Mouse (Mus musculus) CH12.LX (cell line): ENCODE measurements at regions not wholly inside any gene's neighbourhood (a gene's known extent, or its start where the extent isn't known, plus 50 kb on each side); places are given as distances from the start of the nearest gene placed in this dataset.

Experiments
- DNase-seq: peaks from one replicate; pipeline ENCODE4 v3.0.0-alpha.2; 2013; ENCODE audit errors: extremely low read depth
- H3K27ac ChIP-seq: 2 replicates; pipeline ENCODE4 v1.5.1; 2012; ENCODE audit warnings: low read depth, mild to moderate bottlenecking, control low read depth, moderate library complexity; ENCODE audit not compliant: insufficient read depth
- H3K27me3 ChIP-seq: replicated peaks from 2 replicates; pipeline ENCODE3; 2012; ENCODE audit warnings: inconsistent platforms
- H3K36me3 ChIP-seq, 2 experiments: replicated peaks in 1 of 2; 2 replicates each; pipeline versions ENCODE3 to v1.6.1; 2012; ENCODE audit warnings: inconsistent platforms in 1 of 2, low read length in 1 of 2, mild to moderate bottlenecking in 1 of 2, mixed read lengths in 1 of 2, moderate library complexity in 1 of 2; ENCODE audit not compliant: control insufficient read depth in 1 of 2, insufficient read depth in 1 of 2
- H3K4me1 ChIP-seq, 2 experiments: 2 replicates each; pipeline ENCODE4 v1.6.1; 2012; ENCODE audit warnings: inconsistent platforms in 1 of 2, moderate library complexity in 1 of 2; ENCODE audit not compliant: insufficient read depth in 2 of 2, control insufficient read depth in 1 of 2
- H3K4me2 ChIP-seq: 2 replicates; pipeline ENCODE4 v1.6.1; 2012; ENCODE audit warnings: low read depth, mild to moderate bottlenecking, control low read depth; ENCODE audit not compliant: poor library complexity, insufficient read depth, severe bottlenecking
- H3K4me3 ChIP-seq, 3 experiments: fragments of 150-350 bp in 1 of 3; sonication (generic) in 1 of 3; replicated peaks in 1 of 3; 2 replicates each; pipeline versions ENCODE3 to v1.5.1; 2011 to 2012; ENCODE audit warnings: low read depth in 2 of 3, low read length in 2 of 3, mild to moderate bottlenecking in 2 of 3, moderate library complexity in 2 of 3, control low read depth in 1 of 3, improper control_type of control experiment in 1 of 3, inconsistent platforms in 1 of 3, mixed read lengths in 1 of 3; ENCODE audit not compliant: poor library complexity in 1 of 3
- H3K79me2 ChIP-seq: replicated peaks from 2 replicates; pipeline ENCODE4 v1.6.1; 2012; ENCODE audit warnings: mild to moderate bottlenecking, moderate library complexity; ENCODE audit not compliant: control insufficient read depth, poor library complexity, insufficient read depth, severe bottlenecking; ENCODE audit errors: extremely low read depth
- H3K9ac ChIP-seq: 2 replicates; pipeline ENCODE4 v1.6.1; 2012; ENCODE audit warnings: low read depth, mild to moderate bottlenecking, control low read depth, moderate library complexity; ENCODE audit not compliant: insufficient read depth
- H3K9me3 ChIP-seq: replicated peaks from 2 replicates; pipeline ENCODE3; 2012; ENCODE audit warnings: low read length, inconsistent platforms, mixed read lengths
- CHD1 ChIP-seq: IDR thresholded peaks from 2 replicates; pipeline ENCODE4 v1.6.1; 2012; ENCODE audit warnings: low read depth, low read length, improper control_type of control experiment, inconsistent platforms
- CHD2 ChIP-seq: IDR thresholded peaks from 2 replicates; pipeline ENCODE4 v1.6.1; 2011; ENCODE audit warnings: low read length, improper control_type of control experiment
- CTCF ChIP-seq, 2 experiments: IDR thresholded peaks in 1 of 2; conservative IDR thresholded peaks in 1 of 2; 2 replicates each; pipeline ENCODE4 v1.5.1; 2011 to 2012; ENCODE audit warnings: low read depth in 2 of 2, low read length in 2 of 2, improper control_type of control experiment in 1 of 2, inconsistent platforms in 1 of 2, mild to moderate bottlenecking in 1 of 2, moderate library complexity in 1 of 2
- ELF1 ChIP-seq: IDR thresholded peaks from 2 replicates; pipeline ENCODE4 v1.6.1; 2014; ENCODE audit warnings: low read depth, mild to moderate bottlenecking, inconsistent platforms, low read length, improper control_type of control experiment
- ETS1 ChIP-seq: conservative IDR thresholded peaks from 2 replicates; pipeline ENCODE4 v1.6.1; 2012; ENCODE audit warnings: low read depth, mild to moderate bottlenecking, inconsistent platforms, low read length, improper control_type of control experiment, moderate library complexity
- GABPA ChIP-seq: IDR thresholded peaks from 2 replicates; pipeline ENCODE4 v1.6.1; 2012; ENCODE audit warnings: low read depth, low read length, improper control_type of control experiment, inconsistent platforms; ENCODE audit not compliant: insufficient replicate concordance
- JUN ChIP-seq: IDR thresholded peaks from 2 replicates; pipeline ENCODE4 v1.6.1; 2011; ENCODE audit warnings: low read depth, mild to moderate bottlenecking, low read length, improper control_type of control experiment, moderate library complexity; ENCODE audit not compliant: insufficient read depth
- KAT2A ChIP-seq: IDR thresholded peaks from 2 replicates; pipeline ENCODE4 v1.6.1; 2012; ENCODE audit warnings: low read length, improper control_type of control experiment, inconsistent platforms; ENCODE audit not compliant: insufficient replicate concordance
- MAX ChIP-seq: IDR thresholded peaks from 2 replicates; pipeline ENCODE4 v1.6.1; 2011; ENCODE audit warnings: low read length, improper control_type of control experiment
- PAX5 ChIP-seq: IDR thresholded peaks from 2 replicates; pipeline ENCODE4 v1.6.1; 2012; ENCODE audit warnings: low read length, inconsistent platforms, mixed read lengths
- POLR2AphosphoS2 ChIP-seq: IDR thresholded peaks from 2 replicates; pipeline ENCODE4 v1.6.1; 2011; ENCODE audit warnings: low read depth, low read length, improper control_type of control experiment
- RCOR1 ChIP-seq: conservative IDR thresholded peaks from 2 replicates; pipeline ENCODE4 v1.6.1; 2012; ENCODE audit warnings: low read depth, mild to moderate bottlenecking, inconsistent platforms, low read length, improper control_type of control experiment
- SMC3 ChIP-seq: IDR thresholded peaks from 2 replicates; pipeline ENCODE4 v1.6.1; 2011; ENCODE audit warnings: low read depth, low read length, improper control_type of control experiment
- TBP ChIP-seq: conservative IDR thresholded peaks from 2 replicates; pipeline ENCODE4 v1.6.1; 2011; ENCODE audit warnings: low read depth, low read length, improper control_type of control experiment
- TCF12 ChIP-seq: IDR thresholded peaks from 2 replicates; pipeline ENCODE4 v1.6.1; 2014; ENCODE audit warnings: low read depth, mild to moderate bottlenecking, inconsistent platforms, low read length, improper control_type of control experiment
- USF2 ChIP-seq: conservative IDR thresholded peaks from 2 replicates; pipeline ENCODE4 v1.6.1; 2011; ENCODE audit warnings: low read depth, low read length, improper control_type of control experiment
- ZMIZ1 ChIP-seq: IDR thresholded peaks from 2 replicates; pipeline ENCODE4 v1.6.1; 2012; ENCODE audit warnings: low read depth, mild to moderate bottlenecking, inconsistent platforms, low read length, improper control_type of control experiment
- ZNF384 ChIP-seq: IDR thresholded peaks from 2 replicates; pipeline ENCODE4 v1.6.1; 2012; ENCODE audit warnings: low read depth, low read length, improper control_type of control experiment, inconsistent platforms
- dilution Hi-C: fragments of 300-500 bp; cut with MboI; formaldehyde crosslinking; loops from 2 replicates; pipeline ENCODE4 v1.14.3; 2020; ENCODE audit warnings: low sequenced_read_pairs; ENCODE audit not compliant: extremely low pct_unique_long_range_greater_than_20kb, extremely low pct_ligation_motif_present
- in situ Hi-C: fragments of 300-500 bp; cut with MboI; formaldehyde crosslinking; loops from 3 replicates; pipeline ENCODE4 v1.14.3; 2019; ENCODE audit warnings: low sequenced_read_pairs, low pct_ligation_motif_present, low pct_unique_long_range_greater_than_20kb, mixed read lengths

GRCm38 (mm10) chrX:167152611-167153010 is 56.5 kb downstream of the Tmsb4x start:
- no peak for DNase-seq
- Histone ChIP-seq H3K27me3 (no peaks in the 10 kb centered on the region), H3K4me2 (no peak overlapping the region), H3K9ac (no peak overlapping the region), H3K79me2 (no peaks in the 10 kb centered on the region), H3K4me3 (no peak overlapping the region), H3K27ac (no peak overlapping the region), H3K4me1 (peaks cover 0 to 8% of the 10 kb centered on the region in 2 experiments; a peak in 2 of 4 replicates), H3K9me3 (no peaks in the 10 kb centered on the region), H3K36me3 (no peaks in the 10 kb centered on the region)
- in situ Hi-C loops = no loop called here
- TF ChIP-seq GABPA (no peak), RCOR1 (no peak), TCF12 (no peak), CTCF (conservative IDR thresholded peaks at IDR 0.05 in 1 of 2, IDR thresholded peaks at IDR 0.05 in 1 of 2; ENCODE audit: low read depth in 2 of 2, low read length in 2 of 2) (no peak), USF2 (no peak), CHD1 (no peak), ETS1 (no peak), KAT2A (no peak), TBP (no peak), ELF1 (no peak), PAX5 (no peak), MAX (no peak), POLR2AphosphoS2 (no peak), ZNF384 (no peak), SMC3 (no peak), CHD2 (no peak), ZMIZ1 (no peak)
- dilution Hi-C loops = no loop called here

- dilution Hi-C loops = no loop called here
- Histone ChIP-seq H3K4me3 (no peak overlapping the region), H3K4me1 (peaks cover 3 to 15% of the 10 kb centered on the region in 2 experiments), H3K79me2 (no peaks in the 10 kb centered on the region), H3K9ac (no peak overlapping the region), H3K27me3 (no peaks in the 10 kb centered on the region), H3K36me3 (no peaks in the 10 kb centered on the region), H3K27ac (no peak overlapping the region), H3K9me3 (no peaks in the 10 kb centered on the region), H3K4me2 (no peak overlapping the region)
- in situ Hi-C loops = no loop called here
- TF ChIP-seq SMC3 (no peak), JUN (no peak), ZMIZ1 (no peak), CHD1 (no peak)
- no peak for DNase-seq
Observed at GRCm38 (mm10) chrX:167151341-167151740, 57.8 kb downstream of the Tmsb4x start.
